Mouse (Mus musculus) cerebellum, adult 2 months (tissue): ENCODE measurements at regions not wholly inside any gene's neighbourhood (a gene's known extent, or its start where the extent isn't known, plus 50 kb on each side); places are given as distances from the start of the nearest gene placed in this dataset.

Experiments used
- CTCF ChIP-seq: fragments of 200-500 bp; IDR thresholded peaks from 2 replicates; pipeline ENCODE4 v1.5.1; 2011; ENCODE audit warnings: low read depth, mild to moderate bottlenecking, control low read depth, low read length, moderate library complexity, borderline replicate concordance; ENCODE audit not compliant: insufficient read depth
- POLR2A ChIP-seq: fragments of 200-500 bp; IDR thresholded peaks from 2 replicates; pipeline ENCODE4 v1.6.1; 2011; ENCODE audit warnings: low read length, control low read depth, borderline replicate concordance; ENCODE audit not compliant: insufficient read depth

DNA sequence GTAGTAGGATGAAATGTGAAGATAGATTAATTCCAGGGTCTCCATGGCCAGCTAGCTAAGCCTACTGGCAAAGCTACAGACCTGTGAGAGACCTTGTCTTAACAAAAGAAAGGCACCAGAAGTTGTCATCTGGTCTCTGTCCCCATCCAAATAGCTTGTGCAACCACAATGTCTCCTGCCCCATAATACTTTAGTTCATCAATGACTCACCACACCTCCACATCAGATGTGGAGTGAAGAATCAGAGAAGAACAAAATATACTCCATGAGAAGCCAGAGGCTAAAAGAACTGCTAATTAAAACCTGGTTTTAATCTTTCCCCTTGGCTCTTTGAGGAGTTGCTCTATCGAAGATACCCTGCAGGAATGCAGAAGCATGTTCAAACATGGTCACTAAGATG is 514.1 kb downstream of the Cdk5rap2 start:
- no peak for TF ChIP-seq POLR2A
- TF ChIP-seq CTCF: no peak
